Mouse (Mus musculus): Measurements from ENCODE around the gene Thsd7b.

DNA sequence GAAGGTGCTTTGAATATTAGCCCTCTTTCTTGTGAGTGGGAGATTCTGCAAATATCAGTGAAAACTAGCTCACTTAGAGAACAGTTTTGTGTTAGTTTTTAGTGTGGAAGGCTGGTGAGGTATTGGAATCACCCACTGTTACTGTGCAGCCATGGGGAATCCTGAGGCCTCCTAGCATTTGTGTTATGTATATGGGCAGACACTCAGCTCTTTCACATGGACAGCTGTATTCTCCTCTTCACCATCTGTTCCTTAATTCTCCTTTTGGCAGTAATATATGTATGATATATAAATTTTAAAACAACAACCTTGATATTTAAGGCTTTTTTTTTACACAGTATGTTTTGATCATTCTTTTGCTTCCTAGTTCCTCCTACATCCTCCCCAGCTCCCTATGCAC is 329.2 kb downstream of the Thsd7b start:
- TF ChIP-seq CTCF (IDR thresholded peaks at IDR 0.05) = no peak
- TF ChIP-seq POLR2A (IDR thresholded peaks at IDR 0.05; ENCODE audit: insufficient read depth, low read depth, low read length) = no peak
